Mouse (Mus musculus): ENCODE results near the gene Cyp27b1. TPM values are rescaled to one million over a fixed set of nuclear protein-coding genes. Genes with fewer than 3 reads are reported as not detected.
A peak's percentile ranks its signal among the peaks of the same experiment; 100 is the strongest.

The Cyp27b1 gene
- total and polyA plus RNA-seq, 3 experiments, result 0.17 to 2.1 (median 0.33) TPM

GRCm38 (mm10) chr10:127003806-127004205 is 44.2 kb upstream of the Cyp27b1 start:
- no peak for ATAC-seq (ENCODE audit: extremely low read depth, insufficient number of reproducible peaks, low FRiP score, poor library complexity, severe bottlenecking)
- Histone ChIP-seq H3K4me1 (ENCODE audit: insufficient read depth, low read depth, low read length) (peaks cover 12% of the 10 kb centered on the region), H3K9me3 (replicated peaks) (no peaks in the 10 kb centered on the region), H3K4me3 (ENCODE audit: low read depth, low read length) (no peak overlapping the region), H3K36me3 (replicated peaks) (peaks cover 11% of the 10 kb centered on the region), H3K27me3 (ENCODE audit: insufficient read depth, low read length) (peaks cover 40% of the 10 kb centered on the region)
- TF ChIP-seq CTCF (IDR thresholded peaks at IDR 0.05; ENCODE audit: low read depth, low read length) (no peak), GATA1 (IDR thresholded peaks at IDR 0.05; ENCODE audit: borderline replicate concordance, low read length) (no peak), POLR2AphosphoS5 (IDR thresholded peaks at IDR 0.05; ENCODE audit: insufficient replicate concordance, low read depth, low read length) (no peak), GATA2 (IDR thresholded peaks at IDR 0.05; ENCODE audit: borderline replicate concordance, low read depth, low read length) (no peak), TAL1 (conservative IDR thresholded peaks at IDR 0.05; ENCODE audit: low read depth, low read length) (no peak)
- no peak for DNase-seq (ENCODE audit: low spot score)

GRCm38 (mm10) chr10:127016488-127016887 is 31.6 kb upstream of the Cyp27b1 start:
- no peaks in the 10 kb centered on the region for H3K9me3 ChIP-seq (replicated peaks)
- DNase-seq (ENCODE audit: low spot score), result no peak
- ATAC-seq (ENCODE audit: extremely low read depth, insufficient number of reproducible peaks, low FRiP score, poor library complexity, severe bottlenecking), result no peak
- peaks cover 13% of the 10 kb centered on the region for H3K36me3 ChIP-seq (replicated peaks)
- no peak overlapping the region for H3K4me3 ChIP-seq (ENCODE audit: low read depth, low read length)
- no peaks in the 10 kb centered on the region for H3K4me1 ChIP-seq (ENCODE audit: insufficient read depth, low read depth, low read length)
- peaks cover 35% of the 10 kb centered on the region for H3K27me3 ChIP-seq (ENCODE audit: insufficient read depth, low read length)
- TF ChIP-seq TAL1 (conservative IDR thresholded peaks at IDR 0.05; ENCODE audit: low read depth, low read length), result no peak
- TF ChIP-seq CTCF (IDR thresholded peaks at IDR 0.05; ENCODE audit: low read depth, low read length), result no peak
- no peak for TF ChIP-seq GATA1 (IDR thresholded peaks at IDR 0.05; ENCODE audit: borderline replicate concordance, low read length)
- TF ChIP-seq GATA2 (IDR thresholded peaks at IDR 0.05; ENCODE audit: borderline replicate concordance, low read depth, low read length), result no peak
- no peak for TF ChIP-seq POLR2AphosphoS5 (IDR thresholded peaks at IDR 0.05; ENCODE audit: insufficient replicate concordance, low read depth, low read length)

- Histone ChIP-seq H3K9me3 (replicated peaks) (no peaks in the 10 kb centered on the region), H3K27me3 (ENCODE audit: insufficient read depth, low read length) (peaks cover 32% of the 10 kb centered on the region), H3K36me3 (replicated peaks) (peaks cover 19% of the 10 kb centered on the region), H3K4me1 (ENCODE audit: insufficient read depth, low read depth, low read length) (no peaks in the 10 kb centered on the region), H3K4me3 (ENCODE audit: low read depth, low read length) (no peak overlapping the region)
- no peak for TF ChIP-seq GATA2 (IDR thresholded peaks at IDR 0.05; ENCODE audit: borderline replicate concordance, low read depth, low read length)
- no peak for TF ChIP-seq TAL1 (conservative IDR thresholded peaks at IDR 0.05; ENCODE audit: low read depth, low read length)
- no peak for TF ChIP-seq POLR2AphosphoS5 (IDR thresholded peaks at IDR 0.05; ENCODE audit: insufficient replicate concordance, low read depth, low read length)
- TF ChIP-seq CTCF (IDR thresholded peaks at IDR 0.05; ENCODE audit: low read depth, low read length), result no peak
- TF ChIP-seq GATA1 (IDR thresholded peaks at IDR 0.05; ENCODE audit: borderline replicate concordance, low read length), result no peak
- DNase-seq (ENCODE audit: low spot score) (no peak), ATAC-seq (ENCODE audit: extremely low read depth, insufficient number of reproducible peaks, low FRiP score, poor library complexity, severe bottlenecking) (no peak)
Observed at GRCm38 (mm10) chr10:127017071-127017470, 31.0 kb upstream of the Cyp27b1 start.

GRCm38 (mm10) chr10:127018422-127018821 is 29.6 kb upstream of the Cyp27b1 start:
- no peak for DNase-seq (ENCODE audit: low spot score)
- Histone ChIP-seq H3K9me3 (replicated peaks) (no peaks in the 10 kb centered on the region), H3K36me3 (replicated peaks) (peaks cover 31% of the 10 kb centered on the region), H3K4me3 (ENCODE audit: low read depth, low read length) (no peak overlapping the region), H3K4me1 (ENCODE audit: insufficient read depth, low read depth, low read length) (no peaks in the 10 kb centered on the region; the same call in 1 of the 2 replicates), H3K27me3 (ENCODE audit: insufficient read depth, low read length) (peaks cover 28% of the 10 kb centered on the region)
- ATAC-seq (ENCODE audit: extremely low read depth, insufficient number of reproducible peaks, low FRiP score, poor library complexity, severe bottlenecking), result no peak
- TF ChIP-seq CTCF (IDR thresholded peaks at IDR 0.05; ENCODE audit: low read depth, low read length) (no peak), GATA2 (IDR thresholded peaks at IDR 0.05; ENCODE audit: borderline replicate concordance, low read depth, low read length) (no peak), GATA1 (IDR thresholded peaks at IDR 0.05; ENCODE audit: borderline replicate concordance, low read length) (no peak), POLR2AphosphoS5 (IDR thresholded peaks at IDR 0.05; ENCODE audit: insufficient replicate concordance, low read depth, low read length) (no peak), TAL1 (conservative IDR thresholded peaks at IDR 0.05; ENCODE audit: low read depth, low read length) (no peak)

- Histone ChIP-seq H3K36me3 (replicated peaks) (peaks cover 37% of the 10 kb centered on the region), H3K27me3 (ENCODE audit: insufficient read depth, low read length) (peaks cover 4% of the 10 kb centered on the region; the same call in 1 of the 2 replicates), H3K9me3 (replicated peaks) (no peaks in the 10 kb centered on the region), H3K4me3 (ENCODE audit: low read depth, low read length) (peak within 1 kb of the TSS; percentile 95), H3K4me1 (ENCODE audit: insufficient read depth, low read depth, low read length) (peaks cover 15% of the 10 kb centered on the region)
- no peak for TF ChIP-seq GATA1 (IDR thresholded peaks at IDR 0.05; ENCODE audit: borderline replicate concordance, low read length)
- no peak for TF ChIP-seq TAL1 (conservative IDR thresholded peaks at IDR 0.05; ENCODE audit: low read depth, low read length)
- peak; percentile 87 for TF ChIP-seq CTCF (IDR thresholded peaks at IDR 0.05; ENCODE audit: low read depth, low read length)
- no peak for TF ChIP-seq GATA2 (IDR thresholded peaks at IDR 0.05; ENCODE audit: borderline replicate concordance, low read depth, low read length)
- TF ChIP-seq POLR2AphosphoS5 (IDR thresholded peaks at IDR 0.05; ENCODE audit: insufficient replicate concordance, low read depth, low read length), result no peak
- ATAC-seq (ENCODE audit: extremely low read depth, insufficient number of reproducible peaks, low FRiP score, poor library complexity, severe bottlenecking) (peak; percentile 74), DNase-seq (ENCODE audit: low spot score) (peak; percentile 89)
Observed at GRCm38 (mm10) chr10:127030336-127031296, 17.4 kb upstream of the Cyp27b1 start, which contains the start of gene Tsfm. Gene Tsfm (minus strand): TSS chr10:127030840.

GRCm38 (mm10) chr10:127033301-127033741 is 14.7 kb upstream of the Cyp27b1 start:
- DNase-seq (ENCODE audit: low spot score) (no peak), ATAC-seq (ENCODE audit: extremely low read depth, insufficient number of reproducible peaks, low FRiP score, poor library complexity, severe bottlenecking) (no peak)
- H3K4me1 ChIP-seq (ENCODE audit: insufficient read depth, low read depth, low read length), result peaks cover 15% of the 10 kb centered on the region
- peaks cover 11% of the 10 kb centered on the region for H3K36me3 ChIP-seq (replicated peaks)
- H3K27me3 ChIP-seq (ENCODE audit: insufficient read depth, low read length), result peaks cover 17% of the 10 kb centered on the region; the same call in 1 of the 2 replicates
- no peak for TF ChIP-seq POLR2AphosphoS5 (IDR thresholded peaks at IDR 0.05; ENCODE audit: insufficient replicate concordance, low read depth, low read length)
- no peak for TF ChIP-seq CTCF (IDR thresholded peaks at IDR 0.05; ENCODE audit: low read depth, low read length)
- no peak for TF ChIP-seq GATA1 (IDR thresholded peaks at IDR 0.05; ENCODE audit: borderline replicate concordance, low read length)
- TF ChIP-seq GATA2 (IDR thresholded peaks at IDR 0.05; ENCODE audit: borderline replicate concordance, low read depth, low read length), result no peak
- no peak for TF ChIP-seq TAL1 (conservative IDR thresholded peaks at IDR 0.05; ENCODE audit: low read depth, low read length)
- H3K4me3 ChIP-seq (ENCODE audit: low read depth, low read length), result no peak overlapping the region
- no peaks in the 10 kb centered on the region for H3K9me3 ChIP-seq (replicated peaks)

All from G1E (cell line).